Mouse (Mus musculus) left cerebral cortex, postnatal 10 days (tissue): ENCODE measurements around the gene Csf1. TPM values are rescaled to one million over a fixed set of nuclear protein-coding genes. Genes with fewer than 3 reads are reported as not detected.
"Not testable (repeated sequence)": the region's sequence is repeated elsewhere in the genome, so short reads cannot be mapped to it uniquely, and the experiment has no call there.

Experiments
- DNase-seq, 2 experiments: peaks; one replicate each; pipeline ENCODE4 v3.0.0; 2021 to 2022; ENCODE audit warnings: low spot score in 2 of 2, mixed read lengths in 1 of 2; ENCODE audit errors: extremely low spot score in 1 of 2
- intact Hi-C: fragments of 180-260 bp; cut with DNase I; formaldehyde crosslinking; loops from one replicate; pipeline ENCODE4 v1.15.1; 2025
- total RNA-seq, 2 experiments: library from RNA; stranded (reverse); gene quantifications; 2 replicates each; pipeline ENCODE4 v1.2.3; 2021

Gene Csf1
- total RNA-seq, 2 experiments from 2014 or later = 7.5 to 8.3 TPM

DNA sequence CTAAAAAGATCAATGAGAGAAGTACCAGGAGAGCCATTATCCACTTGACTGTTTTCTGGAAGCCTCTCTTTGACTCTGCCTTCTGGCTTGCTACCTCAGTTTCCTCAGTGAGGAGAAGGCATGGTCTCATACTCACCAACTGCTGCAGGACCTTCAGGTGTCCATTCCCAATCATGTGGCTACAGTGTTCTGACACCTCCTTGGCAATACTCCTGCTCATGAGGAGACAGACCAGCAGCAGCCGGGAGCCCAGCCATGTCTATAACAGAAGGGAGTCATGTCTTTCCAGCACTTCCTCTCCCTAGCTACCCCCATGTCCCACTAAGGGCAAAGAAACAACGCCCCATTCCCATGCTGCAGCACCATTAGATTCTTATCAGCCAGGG, 3.8 kb downstream of the Csf1 start:
- intact Hi-C loops = loop anchor here (5.0 kb wide), 3 partner anchors 59 to 106 kb away; partner anchors contain the start of gene Ahcyl1

GRCm38 (mm10) chr3:107755702-107756480, 4.4 kb downstream of the Csf1 start:
- intact Hi-C loops = loop anchor here (5.0 kb wide), 3 partner anchors 59 to 106 kb away; partner anchors contain the start of gene Ahcyl1
- DNase-seq = no peak

More for the DNA sequence above, 3.8 kb downstream of the Csf1 start:
- DNase-seq = no peak

DNA sequence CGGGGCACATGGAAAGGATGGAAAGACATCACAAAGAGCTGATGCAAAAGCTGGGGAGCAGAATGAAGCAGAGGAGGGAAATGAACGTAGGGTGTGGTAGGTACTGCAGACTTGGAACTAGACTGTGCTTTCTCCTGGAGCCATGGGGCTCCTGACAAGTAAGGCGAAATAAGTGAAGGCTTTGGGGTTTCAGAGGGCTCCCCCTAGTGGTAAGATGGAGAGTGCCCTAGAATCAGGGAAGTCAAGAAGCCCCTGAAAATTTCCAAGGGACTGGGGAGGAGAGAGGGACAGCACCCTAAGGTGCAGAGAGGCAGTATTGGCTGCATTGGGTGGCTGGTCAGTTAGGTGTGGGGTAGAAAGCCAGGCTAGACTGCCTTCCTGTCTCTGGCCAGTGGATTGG, 5.6 kb downstream of the Csf1 start:
- intact Hi-C loops = loop anchor here (5.0 kb wide), 3 partner anchors 57 to 108 kb away; partner anchors contain the start of gene Ahcyl1
- no peak for DNase-seq

DNA sequence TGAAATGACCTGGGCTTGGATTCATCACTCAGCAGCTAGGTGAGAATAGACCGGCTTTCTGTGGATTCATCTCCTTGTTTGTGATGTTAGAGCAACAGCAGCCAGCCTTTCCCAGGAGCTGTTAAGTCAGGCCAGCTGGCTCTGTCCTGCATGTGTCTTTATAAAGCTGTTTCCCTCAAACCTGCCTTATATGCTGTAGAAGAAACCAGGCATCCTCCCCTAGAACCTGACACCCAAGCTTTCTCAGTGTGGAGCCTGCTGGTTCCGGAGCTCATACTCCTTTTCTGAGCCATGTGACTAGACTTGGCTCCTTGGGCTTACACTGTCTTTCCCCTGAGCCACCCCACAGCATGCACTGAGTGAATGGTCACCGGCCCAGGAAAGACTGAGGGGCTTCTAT, 8.7 kb downstream of the Csf1 start:
- no peak for DNase-seq
- intact Hi-C loops = no loop called here

DNA sequence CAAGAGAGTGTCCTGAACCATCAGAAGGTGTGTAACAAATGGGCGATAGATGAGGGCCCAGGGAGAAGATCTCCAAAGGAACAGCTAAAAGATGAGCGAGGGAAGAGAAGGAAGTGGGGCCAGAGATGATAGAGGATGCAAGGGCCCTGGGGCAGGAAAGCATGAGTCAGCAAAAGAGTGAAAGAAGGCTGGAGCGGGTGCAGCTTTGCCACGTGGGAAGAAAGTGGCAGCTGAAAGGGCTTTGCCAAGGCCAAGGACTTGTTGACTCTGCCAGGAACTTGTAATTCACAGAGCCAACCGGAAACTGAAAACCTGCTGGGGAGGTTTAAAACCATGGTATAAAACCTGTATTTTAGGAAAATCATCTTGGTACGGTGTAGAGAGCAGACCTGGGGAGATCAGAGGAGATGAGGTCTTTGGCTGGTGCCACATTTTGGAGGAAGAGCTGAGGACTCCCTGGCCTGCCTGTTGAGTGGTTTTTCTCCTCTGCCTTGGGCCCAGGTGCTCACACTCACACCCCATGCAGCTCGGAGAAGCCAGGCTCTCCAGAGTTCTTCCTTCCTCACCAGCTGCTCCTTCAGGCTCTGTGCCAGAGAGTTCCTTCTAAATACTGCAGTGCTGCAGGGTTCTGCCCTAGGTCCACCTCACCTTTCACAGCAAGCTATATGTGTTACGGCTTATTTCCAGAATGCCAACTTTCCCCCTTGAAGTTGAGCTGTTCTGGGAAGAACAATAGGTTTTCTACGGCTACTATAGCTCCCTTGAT, 9.3 kb downstream of the Csf1 start:
- intact Hi-C loops = no loop called here
- no peak for DNase-seq

DNA sequence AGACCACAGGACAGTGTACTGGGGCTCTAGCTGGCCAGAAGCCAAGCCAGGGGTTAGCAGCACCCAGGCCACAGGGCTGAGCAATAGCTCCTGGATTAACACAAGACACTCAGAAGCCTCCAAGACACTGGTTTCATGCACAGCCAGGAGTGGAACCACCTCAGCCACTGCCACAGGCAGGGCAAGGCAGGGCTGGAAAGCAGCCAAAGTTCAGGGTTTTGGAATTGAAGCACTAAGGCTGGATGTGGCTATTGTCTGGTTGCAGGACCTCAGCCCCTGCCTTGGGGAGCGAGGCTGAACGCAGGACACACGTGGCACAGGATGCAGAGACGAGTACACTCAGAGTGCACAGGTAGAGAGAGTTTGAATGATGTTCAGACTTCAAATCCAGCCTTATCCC, 10.8 kb downstream of the Csf1 start:
- no peak for DNase-seq
- intact Hi-C loops = no loop called here

DNA sequence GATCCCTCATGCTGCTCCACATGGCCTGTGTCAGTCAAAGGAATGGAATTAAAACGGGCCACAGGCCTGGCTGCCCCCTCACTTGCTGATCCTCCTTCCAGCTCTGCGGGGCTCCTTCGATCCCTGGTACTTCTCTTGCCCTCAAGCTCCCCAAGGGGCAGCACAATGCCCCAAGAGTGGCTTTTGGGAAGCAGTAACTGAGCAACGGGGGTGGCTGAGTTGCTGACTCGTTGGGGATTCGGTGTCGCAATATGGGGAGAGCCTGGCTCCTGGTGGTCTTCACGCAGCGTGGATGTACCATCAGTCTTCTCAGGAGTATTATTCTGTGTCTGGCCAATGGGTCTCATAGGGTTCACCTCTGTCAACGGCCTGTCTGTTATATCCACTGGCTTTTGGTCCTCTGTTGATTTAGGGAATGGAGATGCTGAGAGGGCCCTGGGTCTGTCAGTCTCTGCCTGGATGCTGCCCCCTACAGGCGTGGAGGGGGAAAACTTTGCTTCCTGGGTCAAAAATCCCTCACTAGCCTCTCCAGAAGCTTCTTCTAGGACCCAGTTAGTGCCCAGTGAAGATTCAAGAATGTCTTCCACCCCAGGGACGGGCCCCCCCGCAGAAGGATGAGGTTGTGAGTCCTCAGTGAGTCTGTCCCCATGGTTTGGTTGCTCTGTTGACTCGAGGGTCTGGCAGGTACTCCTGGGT, 11.9 kb downstream of the Csf1 start:
- no peak for DNase-seq
- intact Hi-C loops = no loop called here

DNA sequence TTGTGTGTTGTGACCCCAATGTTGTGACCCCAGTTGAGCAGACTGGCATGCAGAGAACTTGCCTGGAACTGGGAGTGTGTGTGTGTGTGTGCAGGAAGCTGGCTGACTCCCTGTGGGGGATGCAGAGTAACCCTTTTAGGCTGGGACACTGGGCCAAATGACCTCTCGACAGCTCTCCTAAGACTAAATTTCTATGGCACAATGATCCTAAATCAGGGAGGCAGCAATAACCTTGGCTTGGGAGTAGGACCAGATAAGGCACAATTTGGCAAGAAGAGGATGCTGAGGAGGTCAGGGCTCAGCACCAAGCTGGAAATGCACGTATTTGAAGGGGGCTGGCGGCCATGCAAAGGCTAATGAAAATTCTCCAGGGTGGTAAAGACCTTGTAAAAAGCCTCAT, 14.2 kb downstream of the Csf1 start:
- intact Hi-C loops = no loop called here
- DNase-seq = no peak

GRCm38 (mm10) chr3:107743650-107744049, 16.6 kb downstream of the Csf1 start:
- DNase-seq = no peak

GRCm38 (mm10) chr3:107743107-107743506, 17.2 kb downstream of the Csf1 start:
- intact Hi-C loops = no loop called here
- DNase-seq = peak in 1 of 2 experiments; percentile 62

More at GRCm38 (mm10) chr3:107743650-107744049, 16.6 kb downstream of the Csf1 start:
- intact Hi-C loops = no loop called here

GRCm38 (mm10) chr3:107742071-107742710, 18.1 kb downstream of the Csf1 start:
- no peak for DNase-seq
- intact Hi-C loops = no loop called here

DNA sequence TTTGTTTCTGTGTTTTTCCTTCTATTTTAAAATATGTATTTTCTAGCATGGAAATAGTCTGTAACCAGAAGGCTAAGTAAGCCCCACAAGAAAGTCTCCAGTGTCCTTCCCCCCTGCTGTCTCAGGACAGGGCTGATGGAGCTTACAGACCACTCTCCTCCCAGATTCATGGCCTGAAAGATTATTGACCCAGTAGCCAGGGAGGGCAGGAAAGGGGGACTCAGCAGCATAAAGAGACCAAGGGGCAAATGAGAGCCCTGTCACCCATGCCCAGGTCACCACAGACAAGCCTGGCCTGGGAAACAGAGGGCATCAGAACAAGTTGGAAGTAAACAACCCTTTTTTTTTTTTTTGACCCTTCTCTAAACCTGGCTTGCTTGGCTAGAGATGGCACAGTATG, 18.9 kb downstream of the Csf1 start:
- intact Hi-C loops = no loop called here
- DNase-seq = no peak

GRCm38 (mm10) chr3:107740578-107741207, 19.6 kb downstream of the Csf1 start:
- intact Hi-C loops = no loop called here

DNA sequence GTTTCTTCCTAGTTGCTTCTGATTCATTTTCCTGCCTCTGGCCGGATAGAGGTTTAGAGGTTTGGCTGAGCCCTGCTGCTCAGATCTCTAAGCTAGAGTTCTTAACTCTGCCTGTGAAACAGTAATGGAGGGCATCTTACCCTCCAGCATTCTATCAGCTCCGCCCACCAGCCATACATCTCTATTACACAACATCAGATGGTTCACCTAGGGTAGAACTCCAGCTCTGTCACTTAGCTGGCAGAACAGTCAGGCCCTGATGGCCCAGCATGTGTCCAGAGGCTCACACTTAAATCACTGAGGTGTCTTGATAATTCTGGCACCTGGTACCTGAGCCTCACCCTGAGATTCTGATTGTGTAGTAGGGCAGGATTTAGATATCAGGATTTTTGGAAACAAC, 20.3 kb downstream of the Csf1 start:
- intact Hi-C loops = loop anchor here (5.0 kb wide), 1 partner anchor 38 kb away; no protein-coding TSS in a partner anchor
- DNase-seq = no peak

More at GRCm38 (mm10) chr3:107740578-107741207, 19.6 kb downstream of the Csf1 start:
- peak; percentile 34 to 86 for DNase-seq

DNA sequence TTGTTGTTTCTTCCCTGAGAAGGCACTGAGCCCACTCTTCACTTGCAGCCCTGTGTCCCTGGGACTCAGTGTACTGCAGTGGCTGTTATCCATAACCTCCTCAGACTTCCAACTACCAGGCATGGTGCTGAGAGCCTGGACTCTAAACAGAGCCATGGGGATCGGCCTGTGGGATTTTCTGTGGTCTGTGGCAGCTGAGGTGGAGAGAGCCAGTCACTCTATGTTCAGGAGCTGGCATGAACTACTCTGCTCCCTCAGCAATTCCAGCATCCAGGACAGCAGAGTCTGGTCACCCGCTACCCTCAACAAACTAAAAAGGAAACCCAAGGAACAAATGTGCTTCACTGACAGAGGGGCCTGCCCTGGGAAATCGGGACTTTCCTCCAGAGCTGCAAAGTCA, 20.8 kb downstream of the Csf1 start:
- intact Hi-C loops = loop anchor here (5.0 kb wide), 1 partner anchor 37 kb away; no protein-coding TSS in a partner anchor
- DNase-seq = no peak

DNA sequence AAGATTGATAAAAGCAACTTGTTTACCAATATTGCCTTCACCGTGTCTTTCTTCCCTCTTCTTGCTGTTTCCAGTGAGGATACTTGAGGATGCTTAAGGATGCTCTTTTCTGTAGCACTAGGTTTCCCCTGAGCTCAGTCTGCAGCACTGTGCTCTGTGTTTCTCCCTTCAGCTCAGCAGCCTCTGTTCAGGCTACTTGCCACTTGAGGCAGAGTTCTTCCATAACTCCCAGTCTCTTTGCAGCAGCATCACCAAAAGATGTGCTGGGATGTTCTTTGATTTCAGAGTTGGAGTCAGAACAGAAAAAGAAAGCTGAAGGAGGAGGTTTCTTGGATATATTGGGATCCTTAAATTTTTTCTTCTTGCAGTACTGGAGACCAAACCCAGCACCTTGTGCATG, 21.6 kb downstream of the Csf1 start:
- intact Hi-C loops = loop anchor here (5.0 kb wide), 1 partner anchor 36 kb away; no protein-coding TSS in a partner anchor
- DNase-seq = no peak

DNA sequence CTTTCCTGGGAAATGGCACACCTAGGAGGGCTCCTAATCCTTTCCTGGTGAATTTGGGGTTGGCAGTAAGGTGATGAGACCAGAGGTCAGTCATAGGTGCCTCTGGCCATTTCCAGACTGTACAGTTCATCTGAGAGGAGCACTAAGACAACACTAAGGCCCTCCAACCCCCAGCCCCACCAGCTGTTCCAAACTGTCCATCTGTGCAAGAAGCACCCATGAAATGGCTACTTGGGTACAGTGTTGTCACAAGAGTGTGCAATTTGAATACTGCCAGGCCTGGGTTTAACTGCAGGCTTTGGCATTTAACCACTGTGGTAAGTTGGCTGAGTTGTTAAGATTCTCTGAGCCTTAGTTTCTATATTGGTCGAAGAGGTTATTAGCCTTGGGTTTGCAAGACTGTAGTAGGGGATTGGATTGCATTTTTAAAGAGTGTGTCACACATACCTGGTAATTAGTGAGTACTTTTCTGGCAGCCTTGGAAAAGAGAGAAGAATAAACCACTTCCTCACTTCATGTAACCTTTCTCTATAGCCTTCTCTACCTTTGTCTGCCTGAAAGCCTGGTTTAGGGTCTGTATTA, 22.6 kb downstream of the Csf1 start:
- no peak for DNase-seq
- intact Hi-C loops = loop anchor here (5.0 kb wide), 1 partner anchor 35 kb away; no protein-coding TSS in a partner anchor

DNA sequence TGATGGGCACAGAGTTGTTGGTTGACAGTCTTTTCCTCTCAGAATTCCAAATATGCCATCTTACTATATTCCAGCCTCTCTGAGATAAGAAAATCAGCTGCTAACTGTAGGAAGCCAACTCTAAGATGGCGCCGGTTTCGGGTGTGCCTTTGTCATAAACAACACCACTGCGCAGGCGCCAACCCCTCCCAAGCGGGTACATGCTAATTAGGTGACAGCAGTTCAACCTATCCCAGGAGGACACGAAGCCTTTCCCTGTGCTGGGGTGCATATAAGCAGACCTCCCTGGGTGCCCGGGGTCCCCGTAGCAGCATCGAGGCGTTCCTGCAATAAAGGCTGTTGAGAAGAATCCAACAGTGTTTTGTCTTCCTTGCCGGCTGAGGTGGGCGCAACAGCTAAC, 24.6 kb downstream of the Csf1 start:
- intact Hi-C loops = loop anchor here (5.0 kb wide), 1 partner anchor 33 kb away; no protein-coding TSS in a partner anchor
- DNase-seq = not testable (repeated sequence)
